Mouse (Mus musculus) frontal cortex, postnatal 25 days (tissue): ENCODE data around the gene Ggnbp2.

Experiments
- DNase-seq, 2 experiments: peaks; one replicate each; pipeline ENCODE4 v3.0.0; 2022; ENCODE audit warnings: low spot score in 2 of 2

The Ggnbp2 gene

DNA sequence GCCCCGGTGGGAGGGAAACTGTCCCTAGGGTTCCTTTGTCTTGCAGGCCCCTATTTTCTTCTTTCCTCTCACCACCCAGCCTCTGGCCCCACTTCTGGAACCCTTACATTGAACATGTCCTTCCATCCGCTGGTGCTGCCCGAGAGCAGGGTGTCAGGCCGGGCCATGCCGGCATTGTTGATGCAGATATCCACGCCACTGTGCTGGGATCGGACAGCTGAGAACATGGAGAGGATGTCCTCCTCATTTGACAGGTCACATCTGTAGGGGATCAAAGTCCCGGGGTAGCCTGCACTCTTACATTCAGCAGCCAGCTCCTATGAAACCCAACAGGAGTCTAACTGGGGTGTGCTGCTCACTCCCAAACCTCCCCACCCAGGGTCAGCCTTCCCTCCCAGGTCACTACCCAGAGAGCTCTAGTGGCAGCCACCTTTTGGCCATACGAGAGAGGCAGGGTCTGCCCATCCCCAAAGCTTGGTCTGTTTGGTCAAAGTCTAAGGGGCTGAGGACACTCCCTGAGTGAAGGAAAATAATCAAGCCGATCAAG, 45.3 kb downstream of the Ggnbp2 start:
- DNase-seq: no peak

DNA sequence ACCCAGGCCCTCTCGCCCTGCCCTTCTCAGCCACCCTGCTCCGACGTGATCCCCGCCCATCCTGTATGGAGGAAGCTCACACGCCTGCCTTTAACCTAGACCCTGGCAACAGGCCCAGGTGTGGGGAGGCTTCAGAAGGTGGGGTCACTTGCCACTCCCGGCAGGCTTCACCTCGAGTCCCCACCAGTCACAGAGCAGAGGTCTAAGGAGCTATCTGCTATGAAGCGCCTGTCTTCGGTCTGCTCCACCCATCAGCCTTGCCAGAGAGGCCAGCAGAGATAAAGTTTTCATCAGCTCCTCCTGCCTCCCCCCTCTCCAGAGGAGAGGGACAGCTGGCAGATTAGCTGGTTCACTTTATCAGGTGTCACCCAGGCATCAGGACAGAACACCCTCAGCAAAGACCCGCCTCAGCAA, 47.1 kb downstream of the Ggnbp2 start:
- DNase-seq: no peak

DNA sequence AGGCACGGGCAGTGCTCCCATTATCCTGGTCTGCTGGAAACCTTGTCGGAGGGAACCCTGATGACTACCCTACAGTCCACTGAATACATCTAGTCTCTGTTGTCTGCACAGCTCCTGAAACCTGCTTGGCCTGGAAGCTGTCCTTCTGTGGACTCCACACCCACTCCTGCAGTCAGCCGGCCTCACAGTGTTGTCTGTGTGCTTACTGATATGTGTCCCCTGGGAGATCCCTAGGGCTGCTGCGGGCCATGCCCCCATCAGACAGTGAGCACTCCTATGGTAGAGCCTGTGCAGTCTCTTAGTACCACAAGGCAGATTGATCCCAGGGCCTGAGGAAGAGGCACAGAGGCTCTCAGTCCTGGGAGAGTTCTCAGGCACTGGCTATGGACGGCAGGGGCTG, 48.1 kb downstream of the Ggnbp2 start:
- DNase-seq: no peak

DNA sequence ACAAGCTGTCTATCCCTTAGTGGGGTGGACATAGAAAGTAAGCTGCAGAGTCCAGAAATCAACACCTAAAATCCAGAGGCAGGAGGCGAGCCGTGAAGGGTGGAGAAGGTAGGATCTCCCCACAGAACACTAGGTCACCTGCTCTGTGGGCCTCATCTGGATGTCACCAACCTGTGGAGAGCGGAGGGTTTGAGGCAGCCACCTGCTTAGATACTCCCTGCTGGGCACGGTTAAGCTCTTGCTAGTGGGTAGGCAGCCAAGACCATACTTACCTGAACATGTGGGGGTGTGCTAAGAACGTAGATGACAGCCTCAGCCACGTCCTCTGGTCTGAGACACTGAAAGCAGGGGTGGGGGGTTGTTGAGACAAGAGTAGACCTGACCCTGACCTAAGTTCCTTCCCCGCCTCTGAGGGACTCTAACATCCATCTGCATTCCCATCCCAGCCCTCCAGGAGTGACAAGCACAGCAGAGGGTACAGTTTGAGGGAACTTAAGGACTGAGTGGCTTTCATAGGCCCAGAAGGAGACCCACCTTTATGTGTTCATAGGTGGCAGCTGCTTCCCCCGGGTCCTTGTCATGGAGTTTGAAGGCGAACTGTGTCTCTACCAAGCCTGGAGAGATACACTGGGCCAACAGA, 49.4 kb downstream of the Ggnbp2 start:
- DNase-seq: no peak

DNA sequence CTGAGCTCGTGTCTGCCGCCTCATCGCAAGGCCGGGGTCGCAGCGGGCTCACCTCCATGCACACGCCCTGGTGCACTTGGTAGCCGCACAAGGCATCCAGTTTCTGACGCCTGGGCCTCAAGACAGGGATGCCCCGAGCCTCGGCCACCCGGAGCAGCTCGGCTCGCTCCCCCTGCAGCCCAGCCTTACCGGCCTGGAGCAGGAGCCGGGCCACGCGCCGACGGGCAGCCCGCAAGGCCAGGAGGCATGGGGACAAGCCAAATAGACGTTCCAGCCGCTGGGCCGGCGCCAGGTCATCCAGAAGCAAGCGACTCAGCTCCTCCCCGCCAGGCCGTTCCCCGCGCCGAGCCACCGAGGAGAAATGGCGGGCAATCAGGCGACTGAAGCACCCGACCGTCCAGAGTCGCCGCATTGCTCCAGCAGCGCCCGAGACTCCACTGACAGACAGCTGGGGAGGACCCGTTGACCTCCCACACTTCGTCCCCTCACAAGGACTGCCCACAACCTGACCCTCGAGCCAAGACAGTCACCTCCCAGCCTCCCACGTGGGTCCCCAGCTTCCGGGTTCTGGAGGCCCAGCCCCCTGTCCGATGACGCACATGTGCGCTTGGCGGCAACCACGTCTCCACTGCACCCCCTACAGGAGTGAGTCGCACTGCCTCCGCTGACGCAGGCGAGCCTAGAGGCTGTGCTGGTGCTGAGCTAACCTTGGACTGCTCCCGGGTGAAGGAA, 51.5 kb downstream of the Ggnbp2 start, which contains the start of gene Mrm1:
Gene Mrm1, minus strand, starts transcription at position 555 of the 732 bp plus-strand sequence.
- peak; percentile 77 to 87 for DNase-seq

DNA sequence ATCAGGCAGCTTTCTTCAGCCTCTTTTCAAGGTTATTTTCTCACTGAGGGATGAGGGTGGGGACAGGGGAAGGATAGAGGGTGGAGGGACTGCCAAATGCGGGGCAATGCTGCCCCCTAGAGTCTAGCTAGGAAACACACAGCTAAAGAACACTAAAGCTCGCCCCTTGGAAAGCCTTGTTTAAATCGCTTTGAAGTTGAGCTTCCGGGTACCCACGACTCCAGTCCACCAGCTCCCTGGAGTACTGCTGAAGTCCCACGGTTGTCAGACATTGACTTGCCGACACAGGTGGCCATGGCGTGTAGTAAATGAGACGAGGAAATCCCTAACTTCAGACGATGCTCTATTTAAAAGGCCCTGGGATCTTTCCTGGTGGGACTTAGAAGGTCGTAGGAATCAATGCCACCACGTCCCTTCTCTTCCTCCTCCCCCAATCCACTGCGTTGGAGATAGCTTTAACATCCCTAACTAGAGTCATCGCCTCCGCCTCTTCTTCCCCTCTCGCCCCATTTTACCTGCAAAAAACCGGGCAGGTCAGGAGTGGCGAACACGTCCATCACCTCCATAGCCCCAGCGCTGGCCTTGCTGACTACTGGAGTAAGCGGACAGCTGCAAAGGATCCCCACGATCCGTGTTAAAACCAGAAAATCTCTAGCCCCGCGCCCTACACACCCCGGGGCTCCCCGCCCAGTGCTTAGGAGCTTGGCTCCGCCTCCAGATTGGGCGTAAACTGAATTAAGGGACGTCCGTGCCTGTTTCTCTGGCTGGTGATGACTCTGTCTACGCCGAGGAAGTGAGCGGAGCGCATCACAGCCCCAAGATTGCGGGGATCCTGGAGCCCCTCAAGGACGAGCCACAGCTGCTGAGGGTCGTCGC, 52.3 kb downstream of the Ggnbp2 start:
- DNase-seq: peak; percentile 56 to 61

DNA sequence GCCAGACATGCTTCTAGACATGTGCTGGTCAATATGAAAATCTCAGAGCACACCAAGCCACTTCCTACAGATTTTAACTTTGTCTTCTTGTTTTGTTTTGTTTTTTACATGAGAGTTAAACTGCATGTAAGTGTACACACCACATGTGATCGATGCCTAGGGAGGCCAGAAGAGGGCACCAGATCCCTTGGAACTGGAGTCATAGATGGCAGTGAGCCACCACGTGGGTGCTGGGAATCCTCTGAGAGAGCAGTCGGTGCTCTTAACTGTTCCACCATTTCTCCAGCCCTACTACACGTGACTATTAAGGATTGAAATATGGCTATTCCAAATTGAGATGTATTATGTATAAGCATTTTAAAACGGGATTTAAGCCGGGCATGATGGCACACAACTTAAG, 53.3 kb downstream of the Ggnbp2 start:
- DNase-seq: no peak

DNA sequence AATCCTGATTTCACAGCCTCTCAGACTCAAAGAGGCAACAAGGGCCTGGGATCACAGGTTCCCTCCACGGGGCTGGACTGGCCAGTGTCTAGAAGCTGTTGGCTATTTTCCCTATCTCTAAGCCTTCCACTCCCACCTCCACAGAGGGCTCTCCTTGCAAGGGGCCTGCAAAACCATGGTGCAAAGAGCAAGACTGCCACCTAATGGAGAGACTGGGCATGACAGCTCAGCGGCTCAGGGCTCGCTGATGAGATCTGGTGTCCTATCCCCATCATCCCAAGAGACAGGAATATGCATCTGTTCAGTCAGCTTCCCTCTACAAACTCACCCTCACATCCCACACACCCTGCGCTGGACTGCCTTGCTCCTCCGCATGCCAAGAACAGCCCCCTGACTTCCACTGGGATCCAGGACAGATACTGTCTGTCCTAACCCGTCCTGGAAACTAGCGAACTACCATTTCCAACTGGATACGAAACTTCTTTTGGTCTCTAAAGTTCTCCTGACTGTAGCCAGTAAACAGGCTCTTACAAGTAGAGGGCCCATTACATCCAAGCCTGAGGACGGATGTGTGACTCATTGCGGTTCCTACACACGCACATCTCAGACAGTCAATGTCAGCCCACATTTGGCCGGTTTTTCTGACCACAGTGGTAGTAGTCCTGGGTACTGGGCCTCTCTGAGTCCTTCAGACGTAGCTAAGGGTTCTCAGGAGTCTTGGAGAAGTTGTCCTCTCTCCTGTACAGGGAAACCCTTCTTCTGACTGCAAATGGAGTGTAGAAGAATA, 56.7 kb downstream of the Ggnbp2 start:
- DNase-seq: peak; percentile 68 to 77

DNA sequence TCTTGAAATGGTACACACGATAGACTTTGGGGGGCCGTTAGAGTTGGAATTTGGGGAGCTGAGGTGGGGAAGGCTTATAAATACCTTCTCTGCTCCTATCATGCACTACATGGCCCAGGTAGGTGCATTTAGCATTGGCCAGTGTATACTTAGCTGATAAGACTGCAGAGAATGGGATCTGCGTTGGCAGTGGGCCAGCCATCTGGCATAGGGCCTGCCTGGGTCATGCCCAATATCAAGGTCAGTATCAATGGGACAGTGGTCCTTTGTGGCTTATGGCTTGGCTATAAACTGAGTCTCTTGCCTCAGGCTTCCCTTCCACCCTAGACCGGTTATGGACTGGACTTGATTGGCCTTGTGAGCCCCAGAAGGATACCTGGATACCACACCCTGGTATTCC, 66.2 kb downstream of the Ggnbp2 start:
- no peak for DNase-seq

DNA sequence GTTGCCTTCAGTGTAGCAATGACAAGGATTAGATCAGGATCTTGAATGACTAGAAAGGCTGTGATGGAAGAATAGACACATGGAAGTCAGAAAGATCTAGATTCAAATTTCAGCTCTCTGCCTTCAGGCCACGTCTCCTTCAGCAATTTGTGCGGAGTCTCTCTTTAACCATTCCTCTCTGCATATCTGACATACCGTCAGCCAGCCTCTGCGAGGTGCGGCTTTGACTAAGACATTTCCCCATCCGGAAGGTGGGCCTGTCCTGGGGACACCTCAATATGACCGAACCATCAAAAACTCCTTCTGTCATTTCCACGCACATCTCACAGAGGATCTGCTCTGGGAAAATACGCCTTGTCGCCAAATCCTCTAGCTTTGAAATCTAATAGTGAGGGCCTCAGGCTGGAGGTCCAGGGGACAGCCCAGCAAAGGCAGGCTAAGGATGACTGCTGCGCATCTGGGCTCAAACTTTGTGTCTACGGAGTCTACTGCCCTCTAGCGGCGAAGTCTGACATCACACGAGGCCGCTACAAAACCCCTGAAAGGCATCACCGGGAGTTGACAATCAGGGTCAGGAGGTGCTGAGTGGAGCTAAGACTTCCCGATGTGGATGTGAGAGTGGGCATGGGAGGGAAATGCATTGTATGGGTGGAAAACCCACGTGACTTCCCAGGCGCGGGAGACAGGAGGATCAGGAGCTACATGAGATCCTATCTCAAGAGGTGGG, 72.8 kb downstream of the Ggnbp2 start:
- peak; percentile 63 to 69 for DNase-seq

DNA sequence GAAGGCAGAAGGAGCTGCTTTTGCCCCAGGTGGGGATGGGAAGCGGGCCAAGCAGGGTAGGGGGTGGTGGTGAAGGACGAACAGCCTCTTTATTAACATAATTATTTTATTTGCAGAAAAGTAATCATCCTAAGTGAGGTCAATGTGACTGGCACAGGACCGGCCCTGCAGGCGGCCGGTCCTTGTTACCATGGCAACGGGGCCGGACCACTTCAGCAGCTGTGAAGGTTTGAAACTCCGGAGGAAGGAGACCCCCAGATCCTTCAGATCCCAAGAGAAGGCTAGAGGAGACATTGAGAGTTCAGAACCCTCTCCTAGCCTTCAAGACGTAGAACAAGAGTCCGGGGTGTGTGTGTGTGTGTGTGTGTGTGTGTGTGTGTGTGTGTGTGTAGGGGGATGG, 73.6 kb downstream of the Ggnbp2 start:
- no peak for DNase-seq

DNA sequence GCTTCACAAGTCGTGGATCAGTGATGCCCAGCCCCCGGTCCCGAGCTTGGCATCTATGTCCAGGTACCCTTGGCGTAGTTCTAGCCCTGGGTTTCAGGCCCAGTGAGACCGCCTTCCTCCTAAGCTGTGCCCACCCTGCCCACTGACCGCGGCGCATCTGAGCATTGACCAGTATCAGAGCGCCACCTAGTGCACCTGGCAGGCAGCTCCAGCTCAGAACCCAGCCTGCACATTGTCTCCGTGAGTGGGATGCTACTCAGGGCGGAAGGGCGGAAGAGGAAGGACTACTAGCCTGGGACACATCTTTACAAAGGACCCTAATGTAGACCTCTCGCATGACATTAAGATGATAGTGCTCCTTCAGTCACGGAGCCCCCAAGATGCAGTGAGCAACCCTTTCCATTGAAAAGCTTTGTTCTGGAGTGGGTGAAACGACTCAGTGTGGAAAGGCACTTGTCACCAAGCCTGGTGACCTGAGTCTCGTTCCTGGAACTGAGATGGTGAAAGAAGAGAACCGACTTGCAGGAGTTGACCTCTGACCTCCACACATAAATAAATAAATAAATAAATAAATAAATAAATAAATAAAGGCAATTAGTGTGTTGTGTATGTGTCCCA, 76.0 kb downstream of the Ggnbp2 start:
- peak; percentile 69 to 72 for DNase-seq

DNA sequence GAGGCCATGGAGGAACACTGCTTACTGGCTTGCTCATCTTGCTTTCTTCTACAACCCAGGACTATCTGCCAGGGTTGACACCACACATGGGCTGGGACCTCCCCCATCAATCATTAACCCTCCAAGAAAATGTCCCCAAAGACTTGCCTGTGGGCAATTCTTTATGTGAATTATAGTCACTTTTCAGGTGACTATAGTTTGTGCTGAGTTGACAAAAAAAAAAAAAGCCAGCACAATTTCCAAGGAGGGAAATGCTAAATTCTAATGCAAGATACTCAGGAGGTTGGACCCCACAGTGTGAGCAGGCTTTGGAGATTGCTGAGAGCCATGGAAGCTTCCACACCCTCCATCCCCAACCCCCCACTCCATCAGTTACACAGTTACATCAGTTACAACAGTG, 77.1 kb downstream of the Ggnbp2 start:
- DNase-seq: no peak

DNA sequence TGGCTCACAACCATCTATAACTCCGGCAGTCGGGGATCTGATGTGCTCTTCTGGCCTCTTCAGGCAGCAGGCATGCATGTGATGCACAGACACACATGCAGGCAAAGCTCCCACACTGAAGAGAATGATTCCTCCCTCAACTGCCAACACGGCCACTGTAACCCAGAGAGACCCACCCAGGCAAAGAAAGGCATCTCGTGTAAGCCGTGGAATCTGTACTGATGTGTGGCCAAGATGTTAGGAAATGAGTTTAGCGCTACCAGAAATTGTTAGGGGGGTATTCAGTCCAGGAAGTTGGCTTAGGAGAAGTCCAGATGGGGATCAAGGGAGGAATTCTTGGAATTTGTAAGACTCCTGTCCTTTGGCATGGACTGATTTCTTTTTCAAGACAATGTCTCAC, 80.2 kb downstream of the Ggnbp2 start:
- no peak for DNase-seq
